Mouse (Mus musculus) intestine, embryonic 14.5 days (tissue): ENCODE measurements around the gene Pttg1. TPM values are rescaled to one million over a fixed set of nuclear protein-coding genes. Genes with fewer than 3 reads are reported as not detected.

Experiments used
- ATAC-seq: fragments of 200-750 bp; cut with Nextera tagmentation; replicated peaks from 2 replicates; pipeline ENCODE4 v1.8.0; 2017; ENCODE audit warnings: low read depth, moderate number of reproducible peaks, moderate TSS enrichment, moderate library complexity; ENCODE audit not compliant: low FRiP score, low TSS enrichment
- DNase-seq: peaks from one replicate; pipeline ENCODE4 v3.0.0-alpha.2; 2018; ENCODE audit warnings: low spot score
- H3K27ac ChIP-seq: fragments of 300-500 bp; sonication (generic); 2 replicates; pipeline ENCODE4 v1.5.1; 2014; ENCODE audit warnings: low read depth, mild to moderate bottlenecking, control low read depth
- H3K27me3 ChIP-seq: fragments of 300-500 bp; sonication (generic); replicated peaks from 2 replicates; pipeline ENCODE4 v1.6.1; 2014; ENCODE audit warnings: low read length, control low read depth; ENCODE audit not compliant: control insufficient read depth, insufficient read depth
- H3K36me3 ChIP-seq: fragments of 300-500 bp; sonication (generic); 2 replicates; pipeline ENCODE4 v1.6.1; 2014; ENCODE audit warnings: low read length, control low read depth; ENCODE audit not compliant: control insufficient read depth, insufficient read depth
- H3K4me1 ChIP-seq: fragments of 300-500 bp; sonication (generic); replicated peaks from 2 replicates; pipeline ENCODE4 v1.6.1; 2014; ENCODE audit warnings: low read length, control low read depth, mixed read lengths; ENCODE audit not compliant: control insufficient read depth, insufficient read depth
- H3K4me2 ChIP-seq: fragments of 300-500 bp; sonication (generic); 2 replicates; pipeline ENCODE4 v1.6.1; 2014; ENCODE audit warnings: low read length
- H3K4me3 ChIP-seq: fragments of 300-500 bp; sonication (generic); 2 replicates; pipeline ENCODE4 v1.5.1; 2014; ENCODE audit warnings: low read depth, low read length, control low read depth, mixed read lengths
- H3K9ac ChIP-seq: fragments of 300-500 bp; sonication (generic); 2 replicates; pipeline ENCODE4 v1.6.1; 2014; ENCODE audit warnings: mild to moderate bottlenecking, low read length
- H3K9me3 ChIP-seq: fragments of 300-500 bp; sonication (generic); 2 replicates; pipeline ENCODE4 v1.6.1; 2016; ENCODE audit warnings: low read length, control low read depth; ENCODE audit not compliant: control insufficient read depth
- WGBS: fragments of 180-500 bp; shearing (Covaris S2); extraction: QIAGEN DNeasy Blood & Tissue Kit; methylation state at CpG from one replicate; pipeline ENCODE4 v1.1.7; 2014; 5-methylcytosine and 5-hydroxymethylcytosine counted together
- polyA plus RNA-seq: library from polyadenylated mRNA; unstranded; fragments of >200 nt; fragmentation: Nextera tagmentation; extraction: Ambion mirVana; gene quantifications from 2 replicates; pipeline ENCODE4 v1.2.1, GENCODE M21; 2014

Pttg1 gene
- polyA plus RNA-seq, result 67.1 and 70.7 TPM in 2 replicates

DNA sequence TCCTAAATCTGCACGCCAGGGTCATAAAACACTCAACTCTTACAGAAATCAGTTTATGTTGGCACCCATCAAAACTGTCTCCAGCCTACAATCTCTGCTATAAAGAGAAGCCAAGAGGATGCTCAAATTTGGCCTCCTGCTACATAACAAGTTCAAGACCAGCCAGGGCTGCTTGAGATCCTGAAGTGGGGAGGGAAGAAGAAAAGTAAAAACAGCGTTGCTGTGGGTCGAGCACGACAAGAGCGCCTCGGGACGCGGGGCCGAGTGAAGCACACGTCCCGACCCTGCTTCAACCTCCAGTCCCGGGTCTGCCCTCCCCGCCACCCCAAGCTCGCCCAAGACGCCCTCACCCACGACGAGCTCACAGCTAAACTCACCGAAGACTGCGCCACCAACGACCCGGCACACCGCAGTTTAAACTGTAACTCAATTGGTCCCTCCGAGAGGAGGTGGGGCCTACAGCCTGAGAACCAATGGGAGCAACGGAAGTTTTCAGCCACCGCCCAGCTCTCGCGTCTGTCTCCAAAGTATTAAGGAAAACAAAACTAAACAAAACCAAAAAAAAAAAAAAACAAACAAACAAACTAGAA, at the start of gene Pttg1:
Pttg1 (minus strand) TSS at position 428 of the 590 bp plus-strand sequence.
- 2% methylated on average over 27 of the region's 27 CpGs for WGBS
- ATAC-seq, result peak; percentile 94

DNA sequence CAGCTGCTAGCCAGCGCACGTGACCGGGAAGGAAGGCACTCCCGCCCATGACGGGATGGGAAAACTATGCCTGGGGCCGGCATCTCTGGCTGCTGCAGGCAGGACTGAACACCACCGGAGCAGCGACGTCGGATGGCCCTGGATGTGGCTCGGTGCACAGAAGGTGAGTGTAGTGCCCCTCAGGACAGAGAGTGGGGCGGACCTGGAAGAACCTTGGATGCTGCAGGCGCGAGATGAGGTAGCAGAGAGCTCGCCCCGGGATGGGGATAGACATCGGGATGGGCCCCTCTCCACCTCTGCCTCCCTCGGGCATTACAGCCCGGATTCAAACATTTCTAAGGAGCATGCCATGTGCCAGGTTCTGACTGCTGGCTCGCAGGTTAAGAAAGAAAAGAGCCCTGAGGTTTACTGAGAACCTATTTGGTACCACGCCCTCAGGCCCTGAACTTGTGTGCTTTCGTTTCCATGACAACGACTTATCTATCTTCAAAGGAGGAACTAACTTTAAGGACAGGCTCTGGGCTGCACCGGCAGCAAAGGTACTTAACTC, 48.2 kb upstream of the Pttg1 start, which contains the start of gene C1qtnf2:
C1qtnf2 (plus strand) TSS at position 52 of the 550 bp plus-strand sequence.
- peak within 1 kb of the TSS; percentile 67 for H3K4me2 ChIP-seq
- DNase-seq, result peak; percentile 67
- peak within 1 kb of the TSS; percentile 32; the same call in 1 of the 2 replicates for H3K9ac ChIP-seq
- H3K9me3 ChIP-seq, result no peaks in the 10 kb centered on the region
- peak within 1 kb of the TSS; percentile 30 for H3K4me3 ChIP-seq
- peaks cover 7% of the 10 kb centered on the region for H3K4me1 ChIP-seq
- ATAC-seq, result peak; percentile 75
- 4% methylated on average over 24 of the region's 24 CpGs for WGBS
- no peaks in the 10 kb centered on the region for H3K36me3 ChIP-seq
- no peaks in the 10 kb centered on the region for H3K27me3 ChIP-seq
- H3K27ac ChIP-seq, result no peak within 1 kb of the TSS

More for the DNA sequence above, at the start of gene Pttg1:
- peak; percentile 82 for DNase-seq
- H3K9ac ChIP-seq, result peak within 1 kb of the TSS; percentile 58
- H3K36me3 ChIP-seq, result 0 out of 2 replicates have a peak, but pooled peaks cover 2% of the 10 kb centered on the region
- peaks cover 10% of the 10 kb centered on the region; the same call in 1 of the 2 replicates for H3K4me1 ChIP-seq
- H3K4me3 ChIP-seq, result peak within 1 kb of the TSS; percentile 63
- H3K27me3 ChIP-seq, result no peaks in the 10 kb centered on the region
- no peaks in the 10 kb centered on the region for H3K9me3 ChIP-seq
- peak within 1 kb of the TSS; percentile 64; the same call in 1 of the 2 replicates for H3K27ac ChIP-seq
- H3K4me2 ChIP-seq, result peak within 1 kb of the TSS; percentile 55

DNA sequence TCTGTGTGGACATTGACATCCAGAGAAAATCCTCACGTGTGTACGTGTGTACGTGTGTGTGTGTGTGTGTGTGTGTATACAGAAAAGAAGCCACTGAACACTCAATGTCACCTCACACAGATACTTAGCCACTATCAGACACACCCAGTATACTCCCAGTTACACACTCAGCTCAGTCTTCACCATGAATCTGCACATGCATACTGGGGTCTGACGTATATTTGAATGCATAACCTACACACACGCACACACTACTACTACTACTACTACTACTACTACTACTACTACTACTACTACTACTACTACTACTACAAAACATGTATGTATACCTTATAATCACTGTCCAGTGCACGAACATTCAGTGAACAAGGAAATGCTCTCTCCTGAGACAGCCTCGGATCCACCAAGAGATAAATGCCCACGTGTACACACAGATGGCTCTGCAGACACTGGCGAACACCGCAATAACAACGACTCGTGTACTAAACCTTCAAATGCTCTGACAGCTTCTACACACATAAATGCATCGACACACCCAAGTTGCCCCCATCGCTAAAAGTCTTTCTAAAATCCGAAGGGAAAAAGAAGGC, 47.7 kb upstream of the Pttg1 start:
- H3K36me3 ChIP-seq, result no peaks in the 10 kb centered on the region
- DNase-seq, result peak; percentile 45
- H3K27ac ChIP-seq, result no peak overlapping the region
- H3K9me3 ChIP-seq, result no peaks in the 10 kb centered on the region
- peak overlapping the region; percentile 30 for H3K4me3 ChIP-seq
- no peaks in the 10 kb centered on the region for H3K27me3 ChIP-seq
- peaks cover 7% of the 10 kb centered on the region for H3K4me1 ChIP-seq
- H3K9ac ChIP-seq, result no peak overlapping the region
- 49% methylated on average over 15 of the region's 15 CpGs for WGBS
- peak; percentile 22; the same call in 1 of the 2 replicates for ATAC-seq
- H3K4me2 ChIP-seq, result peak overlapping the region; percentile 67

DNA sequence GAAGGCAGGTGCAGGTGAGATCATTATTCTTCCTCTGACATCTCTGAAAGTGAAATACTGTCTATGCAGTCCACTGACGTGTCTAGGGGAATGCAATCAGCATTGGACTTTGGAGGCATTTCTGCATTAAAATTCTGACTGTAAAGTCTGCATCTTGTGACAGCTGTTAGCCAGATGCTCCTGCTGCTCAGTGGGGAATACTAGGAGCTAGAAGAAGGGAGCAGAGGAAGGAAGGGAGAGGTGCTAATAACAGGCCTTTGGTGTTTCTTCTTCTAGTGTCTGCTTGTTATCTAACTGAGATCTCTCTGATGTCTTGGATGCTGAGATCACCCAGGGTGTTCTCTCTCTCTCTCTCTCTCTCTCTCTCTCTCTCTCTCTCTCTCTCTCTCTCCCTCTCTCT, 47.1 kb upstream of the Pttg1 start:
- no peak overlapping the region for H3K9ac ChIP-seq
- H3K36me3 ChIP-seq, result no peaks in the 10 kb centered on the region
- no peak overlapping the region for H3K27ac ChIP-seq
- no peak overlapping the region for H3K4me2 ChIP-seq
- H3K4me1 ChIP-seq, result peaks cover 7% of the 10 kb centered on the region
- DNase-seq (peak; percentile 42), ATAC-seq (no peak)
- H3K27me3 ChIP-seq, result no peaks in the 10 kb centered on the region
- H3K4me3 ChIP-seq, result no peak overlapping the region
- no peaks in the 10 kb centered on the region for H3K9me3 ChIP-seq
- 64% methylated on average over 1 of the region's 1 CpGs for WGBS

DNA sequence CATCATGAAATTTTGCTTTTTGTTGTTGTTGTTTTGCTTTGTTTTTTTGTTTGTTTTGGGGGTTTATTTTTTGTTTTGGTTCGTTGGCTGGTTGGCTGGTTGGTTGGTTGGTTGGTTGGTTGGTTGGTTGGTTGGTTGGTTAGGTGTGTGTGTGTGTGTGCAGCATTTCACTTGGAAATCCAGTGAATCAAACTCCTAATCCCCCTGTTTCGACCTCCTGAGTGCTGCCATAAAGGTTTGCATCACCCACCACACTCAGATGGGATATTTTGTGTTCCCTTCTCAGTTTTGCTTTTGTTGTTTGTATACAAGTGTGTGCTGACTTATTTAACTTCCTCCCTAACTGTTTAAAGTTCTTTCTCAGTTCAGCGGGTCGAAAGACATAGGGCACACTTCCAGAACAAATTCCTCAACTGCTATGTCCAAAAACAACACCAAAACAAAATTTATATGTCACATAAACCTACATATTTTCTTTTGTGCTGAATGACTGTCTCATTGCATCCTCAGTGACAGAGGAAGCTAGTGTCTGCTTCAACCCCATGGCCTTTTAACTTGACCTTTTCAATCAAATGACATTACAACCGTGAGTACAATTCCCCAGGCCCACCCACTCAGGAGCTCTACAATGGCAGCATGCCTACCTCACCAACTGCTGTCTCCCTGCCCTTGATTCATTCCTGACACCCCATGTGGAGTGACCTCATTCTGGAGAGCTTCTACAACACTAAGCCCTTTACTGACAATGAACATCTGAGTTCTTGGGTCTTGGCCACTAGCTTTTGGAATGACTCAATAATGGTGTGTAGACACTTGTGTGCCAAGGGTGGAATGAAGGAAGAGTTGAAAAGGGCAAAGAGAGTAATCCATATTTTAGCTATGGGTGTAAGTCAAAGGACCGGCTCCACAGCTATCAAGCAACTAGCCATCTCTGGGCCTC, 45.1 kb upstream of the Pttg1 start:
- no peak overlapping the region for H3K4me3 ChIP-seq
- no peak for ATAC-seq
- H3K27ac ChIP-seq, result no peak overlapping the region
- peaks cover 7% of the 10 kb centered on the region for H3K4me1 ChIP-seq
- no peaks in the 10 kb centered on the region for H3K9me3 ChIP-seq
- H3K27me3 ChIP-seq, result no peaks in the 10 kb centered on the region
- peak; percentile 36 for DNase-seq
- no peaks in the 10 kb centered on the region for H3K36me3 ChIP-seq
- WGBS, result 79% methylated on average over 6 of the region's 6 CpGs
- no peak overlapping the region for H3K4me2 ChIP-seq
- no peak overlapping the region for H3K9ac ChIP-seq

DNA sequence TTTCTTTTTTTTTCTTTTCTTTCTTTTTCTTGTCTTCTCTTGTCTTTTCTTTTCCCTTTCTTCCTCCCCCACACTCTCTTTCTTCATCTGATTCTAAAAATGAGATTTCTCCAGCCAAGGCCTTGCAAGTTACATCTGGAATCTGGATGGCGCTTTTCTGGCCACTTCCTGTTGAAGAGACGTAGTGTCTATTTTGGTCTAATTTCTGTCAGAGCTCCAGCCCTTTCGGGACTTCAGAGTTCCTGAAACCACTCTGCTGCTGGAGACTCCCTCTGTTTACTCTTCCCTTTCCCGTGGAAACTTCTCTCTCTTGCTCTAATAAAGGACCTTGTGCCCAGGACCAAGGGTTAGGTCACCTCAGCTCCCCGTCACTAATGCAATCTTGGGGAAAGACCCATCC, 44.1 kb upstream of the Pttg1 start:
- H3K4me1 ChIP-seq, result peaks cover 3% of the 10 kb centered on the region
- H3K4me2 ChIP-seq, result no peak overlapping the region
- H3K27me3 ChIP-seq, result no peaks in the 10 kb centered on the region
- 29% methylated on average over 5 of the region's 5 CpGs for WGBS
- no peak overlapping the region for H3K4me3 ChIP-seq
- H3K36me3 ChIP-seq, result no peaks in the 10 kb centered on the region
- peak overlapping the region; percentile 40 for H3K27ac ChIP-seq
- no peak overlapping the region for H3K9ac ChIP-seq
- ATAC-seq (no peak), DNase-seq (peak; percentile 39)
- H3K9me3 ChIP-seq, result no peaks in the 10 kb centered on the region

DNA sequence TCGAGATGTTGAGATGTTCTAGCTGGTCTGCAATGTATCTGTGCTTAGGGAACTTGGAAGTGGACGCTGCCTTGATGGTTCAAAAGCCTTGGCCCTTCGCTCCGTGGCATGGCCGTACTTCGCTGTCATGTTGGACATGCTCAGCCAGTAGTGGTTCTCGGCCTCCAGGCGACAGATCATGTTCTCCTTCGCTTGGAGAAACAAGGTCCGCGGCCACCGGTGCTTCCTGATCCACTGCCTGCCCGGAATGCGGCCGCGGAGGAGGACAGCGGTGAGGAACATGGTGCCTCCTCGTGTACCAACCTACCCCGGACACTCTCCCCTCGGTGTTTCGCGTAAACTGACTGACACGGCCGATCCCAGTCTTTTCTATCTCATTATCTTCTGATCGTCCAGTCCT, 37.2 kb upstream of the Pttg1 start:
- DNase-seq, result peak; percentile 3
- Histone ChIP-seq H3K9ac (no peak overlapping the region), H3K4me2 (no peak overlapping the region), H3K9me3 (no peaks in the 10 kb centered on the region), H3K27me3 (no peaks in the 10 kb centered on the region), H3K4me1 (no peaks in the 10 kb centered on the region), H3K27ac (no peak overlapping the region), H3K36me3 (no peaks in the 10 kb centered on the region), H3K4me3 (no peak overlapping the region)
- ATAC-seq, result no peak
- 94% methylated on average over 25 of the region's 25 CpGs for WGBS

DNA sequence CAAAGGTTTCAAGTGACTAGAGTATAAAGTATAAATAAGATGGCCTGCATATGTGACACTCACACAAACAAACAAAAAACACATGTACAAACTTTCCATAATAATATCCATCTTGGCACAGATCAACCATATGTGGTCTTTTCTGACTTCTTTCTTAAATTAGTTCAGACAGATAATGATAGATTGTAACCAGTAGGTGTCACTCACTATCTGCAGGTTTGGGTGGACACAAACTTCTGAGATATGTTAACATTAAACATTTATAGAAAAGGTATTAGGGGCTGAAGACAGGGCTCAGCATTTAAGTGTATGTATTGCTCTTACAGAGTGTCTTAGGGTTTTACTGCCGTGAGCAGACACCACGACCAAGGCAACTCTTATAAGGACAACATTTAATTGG, 26.2 kb upstream of the Pttg1 start:
- ATAC-seq (no peak), DNase-seq (no peak)
- Histone ChIP-seq H3K9me3 (no peaks in the 10 kb centered on the region), H3K36me3 (peaks cover 4% of the 10 kb centered on the region), H3K9ac (no peak overlapping the region), H3K4me1 (no peaks in the 10 kb centered on the region), H3K27me3 (no peaks in the 10 kb centered on the region), H3K27ac (no peak overlapping the region), H3K4me3 (no peak overlapping the region), H3K4me2 (no peak overlapping the region)
- WGBS, result 75% methylated on average over 2 of the region's 2 CpGs
